In the genomic region with DNA sequence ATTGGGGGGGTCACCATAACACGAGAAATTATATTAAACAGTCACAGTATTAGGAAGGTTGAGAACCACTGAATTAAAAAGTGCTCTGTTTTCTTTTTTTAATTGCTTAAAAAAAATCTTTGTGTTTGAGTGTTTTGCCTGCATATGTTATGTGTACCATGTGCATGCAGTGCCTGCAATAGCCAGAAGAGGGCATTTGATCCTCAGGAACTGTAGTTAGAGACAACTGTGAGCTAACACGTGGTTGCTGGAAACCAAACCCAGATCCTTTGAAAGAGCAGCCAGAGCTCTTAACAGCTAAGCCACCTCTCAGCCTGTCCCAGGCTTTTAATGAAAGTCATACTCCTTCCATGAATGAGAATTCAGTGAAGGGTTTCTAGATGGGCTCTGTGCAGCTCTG, we compare ENCODE assay signal across 13 mouse cellular contexts. TPM values are rescaled to one million over a fixed set of nuclear protein-coding genes. Genes with fewer than 3 reads are reported as not detected.
A peak's percentile ranks its signal among the peaks of the same experiment; 100 is the strongest.
DNase-seq lines count a peak whose midpoint lies in the region; ATAC-seq and TF ChIP-seq lines count a peak whose summit lies in the region.
"Had no signal": no experiment of that assay in that cellular context is flagged by ENCODE, and none has a peak within 500 bp of the region (broad histone marks: within the 10 kb centered on the region; RNA-seq: fewer than 3 reads in every experiment).

No protein-coding gene starts in this region.

- TF ChIP-seq EP300 in heart, postnatal 0 days (IDR thresholded peaks at IDR 0.05; ENCODE audit: low read depth), result no peak
- no peak for TF ChIP-seq EP300 in liver, embryonic 14.5 days (IDR thresholded peaks at IDR 0.05; ENCODE audit: low read depth)

- no peak for ATAC-seq in heart, postnatal 0 days (ENCODE audit: insufficient read depth, low read depth)
- ATAC-seq in liver, embryonic 14.5 days (ENCODE audit: insufficient read depth), result no peak
- ATAC-seq in midbrain, embryonic 11.5 days (ENCODE audit: low FRiP score), result no peak
- ATAC-seq: forebrain, embryonic 16.5 days had no signal

- no peak overlapping the region for H3K27ac ChIP-seq in heart, postnatal 0 days (ENCODE audit: low read depth)
- no peak overlapping the region for H3K27ac ChIP-seq in liver, embryonic 14.5 days
- no peak overlapping the region for H3K27ac ChIP-seq in midbrain, embryonic 11.5 days (ENCODE audit: low read depth, low read length)
- H3K27ac ChIP-seq: macrophage had no signal

- DNase-seq in heart, postnatal 0 days (ENCODE audit: low spot score), result no peak
- DNase-seq in heart, adult 8-10 months (ENCODE audit: low spot score), result no peak
- no peak for DNase-seq in liver, embryonic 14.5 days (ENCODE audit: low read depth in 3 of 3, low spot score in 3 of 3)
- DNase-seq in liver, result no peak
- DNase-seq in thymus, postnatal 14 days, result peak; percentile 38
- DNase-seq in thymus, postnatal 0 days (ENCODE audit: low spot score), result no peak
- DNase-seq in ovary, postnatal 14 days (ENCODE audit: low spot score), result no peak
- no peak for DNase-seq in midbrain, embryonic 11.5 days (ENCODE audit: low spot score, missing footprints)
- DNase-seq: kidney, adult 9 months; layer of hippocampus, adult 9-11 months had no signal

- peaks cover 13% of the 10 kb centered on the region; the same call in 1 of the 2 replicates for H3K4me1 ChIP-seq in heart, postnatal 0 days (ENCODE audit: control insufficient read depth, insufficient read depth)
- H3K4me1 ChIP-seq in liver, embryonic 14.5 days (replicated peaks; ENCODE audit: control insufficient read depth in 2 of 2, insufficient read depth in 2 of 2, low read length in 1 of 2), result no peaks in the 10 kb centered on the region
- H3K4me1 ChIP-seq in midbrain, embryonic 11.5 days (ENCODE audit: control insufficient read depth, insufficient read depth, low read length), result peaks cover 5% of the 10 kb centered on the region

- 76% methylated on average over 2 of the region's 2 CpGs for WGBS in heart, postnatal 0 days
- WGBS in liver, embryonic 14.5 days (ENCODE audit: insufficient replicate concordance), result 60% methylated on average over 2 of the region's 2 CpGs
- 80% methylated on average over 2 of the region's 2 CpGs for WGBS in midbrain, embryonic 11.5 days

- H3K4me3 ChIP-seq in heart, postnatal 0 days (ENCODE audit: low read depth, low read length), result no peak overlapping the region
- no peak overlapping the region for H3K4me3 ChIP-seq in liver, embryonic 14.5 days (ENCODE audit: insufficient read depth in 1 of 2, low read depth in 2 of 2, low read length in 2 of 2)
- no peak overlapping the region for H3K4me3 ChIP-seq in midbrain, embryonic 11.5 days (ENCODE audit: low read depth, low read length)

- TF ChIP-seq CTCF in heart, postnatal 0 days (IDR thresholded peaks at IDR 0.05; ENCODE audit: low read depth), result 0 out of 2 replicates have a peak, but pooled peaks have one; percentile 9
- TF ChIP-seq CTCF in liver, embryonic 14.5 days (IDR thresholded peaks at IDR 0.05; ENCODE audit: low read depth), result peak; percentile 21; the same call in 1 of the 2 replicates

- peaks cover 6% of the 10 kb centered on the region; the same call in 1 of the 2 replicates for H3K9me3 ChIP-seq in heart, postnatal 0 days (replicated peaks; ENCODE audit: control insufficient read depth, low read length)
- no peaks in the 10 kb centered on the region for H3K9me3 ChIP-seq in liver, embryonic 14.5 days (ENCODE audit: control insufficient read depth, low read length)
- H3K9me3 ChIP-seq in midbrain, embryonic 11.5 days (ENCODE audit: control insufficient read depth, low read length), result no peaks in the 10 kb centered on the region

- no peak overlapping the region for H3K4me2 ChIP-seq in heart, postnatal 0 days (ENCODE audit: low read depth, low read length)
- H3K4me2 ChIP-seq in liver, embryonic 14.5 days (ENCODE audit: low read depth), result no peak overlapping the region
- no peak overlapping the region for H3K4me2 ChIP-seq in midbrain, embryonic 11.5 days

- no peaks in the 10 kb centered on the region for H3K27me3 ChIP-seq in heart, postnatal 0 days (ENCODE audit: control insufficient read depth, insufficient read depth, low read length)
- peaks cover 4% of the 10 kb centered on the region for H3K27me3 ChIP-seq in liver, embryonic 14.5 days (ENCODE audit: control insufficient read depth, insufficient read depth, low read length)
- H3K27me3 ChIP-seq in midbrain, embryonic 11.5 days (ENCODE audit: control insufficient read depth, insufficient read depth, low read length), result peaks cover 9% of the 10 kb centered on the region

- no peak overlapping the region for H3K9ac ChIP-seq in heart, postnatal 0 days (replicated peaks; ENCODE audit: low read depth, low read length)
- no peak overlapping the region for H3K9ac ChIP-seq in liver, embryonic 14.5 days (replicated peaks)
- no peak overlapping the region for H3K9ac ChIP-seq in midbrain, embryonic 11.5 days (ENCODE audit: low read length)

- no peaks in the 10 kb centered on the region for H3K36me3 ChIP-seq in heart, postnatal 0 days (replicated peaks; ENCODE audit: control insufficient read depth, insufficient read depth, low read length)
- H3K36me3 ChIP-seq in liver, embryonic 14.5 days (replicated peaks; ENCODE audit: control insufficient read depth, insufficient read depth, low read depth), result no peaks in the 10 kb centered on the region
- no peaks in the 10 kb centered on the region for H3K36me3 ChIP-seq in midbrain, embryonic 11.5 days (ENCODE audit: control insufficient read depth, insufficient read depth, low read length)
- H3K36me3 ChIP-seq: G1E had no signal

RNA-seq across cellular contexts. Expression of gene Spon1, which starts 6.3 kb away (rescaled TPM):
- total RNA-seq in heart, postnatal 0 days (2014; rRNA removed; ENCODE audit: low replicate concordance), result 19.7 and 21.6 TPM in 2 replicates
- polyA plus RNA-seq in heart, postnatal 0 days (2015; fragmentation: Nextera tagmentation; extraction: Ambion mirVana), result 19.5 and 20.7 TPM in 2 replicates
- 10 to 100 TPM in 3 of 4 experiments, 1 to 10 TPM in 1; 7.6 to 12.9 (median 11.5) TPM for total RNA-seq in heart, adult 8-10 months (2022)
- polyA plus RNA-seq in liver, embryonic 14.5 days (2012; rRNA removed), result 0.16 and 0.36 TPM in 2 replicates
- polyA plus RNA-seq in liver, embryonic 14.5 days (2014; fragmentation: Nextera tagmentation; extraction: Ambion mirVana), result 0.25 and 0.39 TPM in 2 replicates
- 1.8 and 2.6 TPM in 2 replicates for polyA plus RNA-seq in thymus, postnatal 0 days (2015; fragmentation: Nextera tagmentation; extraction: Ambion mirVana)
- 61.3 and 62.3 TPM in 2 replicates for polyA plus RNA-seq in midbrain, embryonic 11.5 days (2014; fragmentation: Nextera tagmentation; extraction: Ambion mirVana)
- polyA plus RNA-seq: G1E, macrophage had no signal
